Mouse (Mus musculus) myocyte (in vitro differentiated cells): ENCODE results near the gene Ppme1. TPM values are rescaled to one million over a fixed set of nuclear protein-coding genes. Genes with fewer than 3 reads are reported as not detected.

Experiments used
- H3K27me3 ChIP-seq: one replicate; pipeline ENCODE4 v1.6.1; 2011; ENCODE audit not compliant: control insufficient read depth, insufficient read depth, insufficient read length
- H3K36me3 ChIP-seq: one replicate; pipeline ENCODE4 v1.6.1; 2011; ENCODE audit not compliant: control insufficient read depth, insufficient read depth
- H3K4me2 ChIP-seq: one replicate; pipeline ENCODE4 v1.6.1; 2011; ENCODE audit warnings: low read depth, control low read depth
- H3K4me3 ChIP-seq: one replicate; pipeline ENCODE4 v1.5.1; 2011; ENCODE audit warnings: mild to moderate bottlenecking, control low read depth, moderate library complexity
- H3K79me2 ChIP-seq: one replicate; pipeline ENCODE4 v1.6.1; 2011; ENCODE audit not compliant: control insufficient read depth, insufficient read depth
- H3ac ChIP-seq: one replicate; pipeline ENCODE4 v1.6.1; 2011; ENCODE audit not compliant: control insufficient read depth, insufficient read length
- CEBPB ChIP-seq: IDR thresholded peaks from 2 replicates; pipeline ENCODE4 v1.6.1; 2011; ENCODE audit warnings: mild to moderate bottlenecking, moderate library complexity; ENCODE audit not compliant: poor library complexity, insufficient read depth, severe bottlenecking
- E2F4 ChIP-seq: IDR thresholded peaks from one replicate; pipeline ENCODE4 v1.6.1; 2011; ENCODE audit warnings: mild to moderate bottlenecking, control low read depth, moderate library complexity; ENCODE audit not compliant: insufficient read depth
- MAX ChIP-seq: IDR thresholded peaks from one replicate; pipeline ENCODE4 v1.6.1; 2011; ENCODE audit warnings: low read depth, mild to moderate bottlenecking, control low read depth
- MYOD1 ChIP-seq, 3 experiments: IDR thresholded peaks; one replicate each; pipeline ENCODE4 v1.6.1; 2011; ENCODE audit warnings: control low read depth in 2 of 3, low read depth in 2 of 3, mild to moderate bottlenecking in 2 of 3, moderate library complexity in 1 of 3; ENCODE audit not compliant: insufficient read length in 2 of 3, control insufficient read depth in 1 of 3
- MYOG ChIP-seq, 3 experiments: IDR thresholded peaks; one replicate each; pipeline ENCODE4 v1.6.1; 2011; ENCODE audit warnings: control low read depth in 2 of 3, low read depth in 2 of 3, mild to moderate bottlenecking in 2 of 3; ENCODE audit not compliant: insufficient read length in 2 of 3, control insufficient read depth in 1 of 3, insufficient read depth in 1 of 3
- POLR2A ChIP-seq: IDR thresholded peaks from one replicate; pipeline ENCODE4 v1.6.1; 2011; ENCODE audit warnings: low read depth, mild to moderate bottlenecking, control low read depth, moderate library complexity; ENCODE audit not compliant: insufficient read length
- POLR2AphosphoS2 ChIP-seq: IDR thresholded peaks from one replicate; pipeline ENCODE4 v1.6.1; 2011; ENCODE audit warnings: low read depth, control low read depth; ENCODE audit not compliant: insufficient read length
- REST ChIP-seq: IDR thresholded peaks from one replicate; pipeline ENCODE4 v1.6.1; 2011; ENCODE audit warnings: mild to moderate bottlenecking, control low read depth, moderate library complexity; ENCODE audit not compliant: insufficient read depth, insufficient read length
- SRF ChIP-seq: IDR thresholded peaks from one replicate; pipeline ENCODE4 v1.6.1; 2011; ENCODE audit warnings: low read depth; ENCODE audit not compliant: control insufficient read depth, insufficient read length
- TCF12 ChIP-seq: IDR thresholded peaks from one replicate; pipeline ENCODE4 v1.6.1; 2011; ENCODE audit warnings: mild to moderate bottlenecking, control low read depth; ENCODE audit not compliant: poor library complexity, insufficient read depth, severe bottlenecking
- TCF3 ChIP-seq: IDR thresholded peaks from one replicate; pipeline ENCODE4 v1.6.1; 2011; ENCODE audit warnings: low read depth, control low read depth; ENCODE audit not compliant: insufficient read length
- USF1 ChIP-seq: IDR thresholded peaks from one replicate; pipeline ENCODE4 v1.6.1; 2011; ENCODE audit warnings: low read depth, mild to moderate bottlenecking, control low read depth, moderate library complexity
- polyA plus RNA-seq: library from polyadenylated mRNA; unstranded; fragments of >200 nt; fragmentation: generic; extraction: Trizol; gene quantifications from one replicate; pipeline ENCODE4 v1.2.1, GENCODE M21; 2012; ENCODE audit warnings: missing spikeins

Ppme1 gene
- polyA plus RNA-seq, 1 experiment = 46.8 TPM

GRCm38 (mm10) chr7:100293546-100293945 is 78.6 kb downstream of the Ppme1 start:
- Histone ChIP-seq H3K4me2 (no peak overlapping the region), H3K27me3 (no peaks in the 10 kb centered on the region), H3K36me3 (no peaks in the 10 kb centered on the region), H3K79me2 (no peaks in the 10 kb centered on the region), H3K4me3 (no peak overlapping the region), H3ac (no peak overlapping the region)
- no peak for TF ChIP-seq TCF12
- TF ChIP-seq MAX = no peak
- TF ChIP-seq CEBPB = no peak
- TF ChIP-seq SRF = no peak
- TF ChIP-seq USF1 = no peak
- TF ChIP-seq TCF3 = no peak
- TF ChIP-seq MYOG (IDR thresholded peaks at IDR 0.05; ENCODE audit: control insufficient read depth in 1 of 3, insufficient read depth in 1 of 3, insufficient read length in 2 of 3, low read depth in 2 of 3) = no peak
- no peak for TF ChIP-seq E2F4
- no peak for TF ChIP-seq REST
- no peak for TF ChIP-seq POLR2AphosphoS2
- no peak for TF ChIP-seq MYOD1 (IDR thresholded peaks at IDR 0.05; ENCODE audit: control insufficient read depth in 1 of 3, insufficient read length in 2 of 3, low read depth in 2 of 3)
- TF ChIP-seq POLR2A = no peak

- Histone ChIP-seq H3K27me3 (no peaks in the 10 kb centered on the region), H3K4me2 (peak overlapping the region; percentile 73), H3K79me2 (no peaks in the 10 kb centered on the region), H3K4me3 (no peak overlapping the region), H3ac (no peak overlapping the region), H3K36me3 (no peaks in the 10 kb centered on the region)
- TF ChIP-seq TCF3 = no peak
- TF ChIP-seq USF1 = no peak
- TF ChIP-seq MYOG (IDR thresholded peaks at IDR 0.05; ENCODE audit: control insufficient read depth in 1 of 3, insufficient read depth in 1 of 3, insufficient read length in 2 of 3, low read depth in 2 of 3) = no peak
- no peak for TF ChIP-seq E2F4
- TF ChIP-seq POLR2A = no peak
- TF ChIP-seq MAX = no peak
- TF ChIP-seq CEBPB = no peak
- no peak for TF ChIP-seq SRF
- no peak for TF ChIP-seq REST
- TF ChIP-seq TCF12 = no peak
- TF ChIP-seq MYOD1 (IDR thresholded peaks at IDR 0.05; ENCODE audit: control insufficient read depth in 1 of 3, insufficient read length in 2 of 3, low read depth in 2 of 3) = no peak
- no peak for TF ChIP-seq POLR2AphosphoS2
Measured at GRCm38 (mm10) chr7:100288622-100289021, 83.5 kb downstream of the Ppme1 start.

GRCm38 (mm10) chr7:100287748-100288578 is 84.1 kb downstream of the Ppme1 start:
- Histone ChIP-seq H3K4me3 (no peak overlapping the region), H3ac (no peak overlapping the region), H3K79me2 (no peaks in the 10 kb centered on the region), H3K4me2 (peak overlapping the region; percentile 73), H3K36me3 (no peaks in the 10 kb centered on the region), H3K27me3 (no peaks in the 10 kb centered on the region)
- no peak for TF ChIP-seq MAX

- no peaks in the 10 kb centered on the region for H3K79me2 ChIP-seq
- no peaks in the 10 kb centered on the region for H3K27me3 ChIP-seq
- peak within 1 kb of the TSS; percentile 12 for H3K4me3 ChIP-seq
- H3K4me2 ChIP-seq = peak within 1 kb of the TSS; percentile 86
- H3ac ChIP-seq = peak within 1 kb of the TSS; percentile 35
- H3K36me3 ChIP-seq = no peaks in the 10 kb centered on the region
- TF ChIP-seq MYOG (IDR thresholded peaks at IDR 0.05; ENCODE audit: control insufficient read depth in 1 of 3, insufficient read depth in 1 of 3, insufficient read length in 2 of 3, low read depth in 2 of 3) (no peak), POLR2A (peak; percentile 31)
Measured at GRCm38 (mm10) chr7:100285383-100285782, 86.7 kb downstream of the Ppme1 start, which contains the start of gene P4ha3. Gene P4ha3 (plus strand): TSS chr7:100285520.

GRCm38 (mm10) chr7:100283298-100283697 is 88.8 kb downstream of the Ppme1 start:
- TF ChIP-seq E2F4 = no peak
- TF ChIP-seq POLR2AphosphoS2 = no peak
- TF ChIP-seq CEBPB = no peak
- no peak for TF ChIP-seq SRF
- no peak for TF ChIP-seq USF1
- TF ChIP-seq MAX = no peak
- no peak for TF ChIP-seq REST

More at GRCm38 (mm10) chr7:100283298-100283697, 88.8 kb downstream of the Ppme1 start:
- Histone ChIP-seq H3K4me3 (no peak overlapping the region), H3ac (no peak overlapping the region), H3K79me2 (no peaks in the 10 kb centered on the region), H3K36me3 (no peaks in the 10 kb centered on the region), H3K4me2 (no peak overlapping the region), H3K27me3 (no peaks in the 10 kb centered on the region)
